Mouse (Mus musculus): ENCODE data around the gene Rpsa.

DNA sequence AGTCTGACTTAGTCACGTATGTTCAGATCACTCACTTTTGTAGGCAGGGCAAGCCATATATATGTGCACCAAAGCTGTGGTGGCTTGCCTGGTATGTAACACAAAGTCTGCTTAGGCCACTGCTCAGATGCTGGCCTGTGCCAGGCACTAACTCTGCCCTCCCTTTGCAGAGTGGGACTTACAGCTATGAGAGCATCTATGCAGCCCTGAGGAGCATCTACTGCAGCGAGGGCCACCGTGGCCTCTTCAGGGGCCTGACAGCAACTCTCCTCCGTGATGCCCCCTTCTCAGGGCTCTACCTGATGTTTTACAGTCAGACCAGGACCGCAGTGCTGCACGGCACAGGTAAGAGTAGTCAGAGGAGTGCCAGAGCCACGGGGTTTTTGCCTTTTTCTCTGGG, 7.0 kb upstream of the Rpsa start:
- TF ChIP-seq GABPA (IDR thresholded peaks at IDR 0.05; ENCODE audit: low read depth, low read length): no peak
- no peak for TF ChIP-seq MXI1 (IDR thresholded peaks at IDR 0.05; ENCODE audit: low read depth, low read length)
- no peak for TF ChIP-seq POLR2AphosphoS2 (IDR thresholded peaks at IDR 0.05; ENCODE audit: low read length)
- TF ChIP-seq USF1 (IDR thresholded peaks at IDR 0.05; ENCODE audit: low read depth, low read length): no peak
- TF ChIP-seq USF2 (IDR thresholded peaks at IDR 0.05; ENCODE audit: borderline replicate concordance in 1 of 2, insufficient read depth in 1 of 2, low read depth in 1 of 2, low read length in 2 of 2): no peak
- TF ChIP-seq CHD1 (IDR thresholded peaks at IDR 0.05; ENCODE audit: low read depth, low read length): no peak
- no peak for TF ChIP-seq ELF1 (IDR thresholded peaks at IDR 0.05; ENCODE audit: low read depth, low read length)
- TF ChIP-seq POLR2A (IDR thresholded peaks at IDR 0.05; ENCODE audit: control insufficient read depth in 1 of 2, insufficient read depth in 1 of 2, low read depth in 1 of 2, low read length in 2 of 2, poor library complexity in 1 of 2): no peak
- no peak for TF ChIP-seq MYC (IDR thresholded peaks at IDR 0.05; ENCODE audit: low read depth, low read length)
